Mouse (Mus musculus): ENCODE measurements around the gene Bsg.

Gene Bsg

DNA sequence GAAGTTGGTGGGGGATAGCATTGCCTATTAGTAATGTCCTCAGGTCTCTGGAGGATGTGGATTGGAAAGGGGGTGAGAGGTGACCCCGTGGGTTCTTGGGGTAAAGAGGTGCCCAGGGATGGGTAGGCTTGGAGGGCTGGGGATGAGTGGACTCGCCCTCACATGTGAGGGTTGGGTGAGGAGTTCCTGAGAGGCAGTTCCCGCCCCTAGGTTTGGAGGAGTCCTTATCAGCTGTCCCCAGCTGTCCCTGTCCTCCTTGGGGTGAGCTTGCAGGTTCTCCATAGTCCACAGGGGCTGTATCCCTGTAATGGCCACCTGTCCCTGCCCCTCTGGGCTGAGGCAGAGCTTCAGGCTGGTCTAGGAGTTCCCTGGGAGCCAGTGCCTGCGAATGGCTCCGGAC lies 1.7 kb downstream of the Bsg start:
- DNase-seq (ENCODE audit: low read depth), result peak; percentile 50

DNA sequence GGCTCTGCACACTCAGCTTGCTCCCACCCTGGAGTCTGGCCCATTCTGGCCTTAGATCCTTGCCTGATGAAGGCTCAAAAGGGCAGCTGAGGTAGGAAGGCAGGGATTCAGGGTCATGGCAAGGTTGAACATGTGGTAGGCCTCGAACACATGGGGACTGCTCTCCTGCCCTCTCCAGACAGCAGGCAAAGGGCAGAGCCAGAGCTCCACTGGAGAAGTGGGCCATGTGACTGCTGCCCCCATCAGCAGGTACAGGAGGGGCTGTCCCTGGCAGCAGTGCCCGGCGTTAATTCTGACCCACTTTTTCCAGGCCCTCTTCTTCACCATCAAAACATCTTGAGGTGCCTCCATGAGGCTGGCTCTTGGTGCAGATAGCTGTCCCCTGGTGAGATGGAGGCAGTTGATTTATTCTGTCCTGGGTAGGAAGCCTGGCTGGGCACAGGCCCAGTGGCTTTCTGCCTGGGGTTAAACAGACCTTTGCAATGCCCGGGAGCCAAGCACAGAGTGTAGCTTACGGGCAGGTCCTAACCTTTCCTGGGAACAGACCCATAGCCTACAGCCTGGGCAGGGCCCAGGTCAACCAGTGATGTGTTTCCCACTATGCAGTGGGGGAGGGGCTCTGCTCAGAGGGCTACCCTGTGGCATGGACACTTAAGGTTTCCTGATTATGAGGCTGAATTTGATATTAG lies 2.3 kb downstream of the Bsg start:
- no peak for DNase-seq (ENCODE audit: low read depth)

DNA sequence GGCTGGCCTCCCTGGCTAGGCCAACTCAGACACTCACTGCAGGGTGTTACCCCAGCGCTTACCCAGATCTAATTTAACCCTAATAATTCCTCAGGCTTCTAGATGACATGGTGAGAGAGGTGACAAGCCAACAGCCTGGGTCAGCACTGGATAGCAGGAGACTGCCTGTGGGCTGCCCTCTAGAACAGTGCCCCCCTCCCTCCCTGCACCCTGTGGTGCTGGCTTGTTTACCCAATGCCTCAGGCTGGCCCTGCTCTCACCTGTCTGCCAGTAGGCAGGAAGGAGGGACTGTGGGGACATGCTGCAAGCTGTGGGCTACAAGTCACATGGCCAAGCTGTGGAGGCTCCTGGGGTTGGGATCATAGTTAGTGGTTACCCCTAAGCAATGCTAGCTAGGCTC lies 2.9 kb downstream of the Bsg start:
- no peak for DNase-seq (ENCODE audit: low read depth)

DNA sequence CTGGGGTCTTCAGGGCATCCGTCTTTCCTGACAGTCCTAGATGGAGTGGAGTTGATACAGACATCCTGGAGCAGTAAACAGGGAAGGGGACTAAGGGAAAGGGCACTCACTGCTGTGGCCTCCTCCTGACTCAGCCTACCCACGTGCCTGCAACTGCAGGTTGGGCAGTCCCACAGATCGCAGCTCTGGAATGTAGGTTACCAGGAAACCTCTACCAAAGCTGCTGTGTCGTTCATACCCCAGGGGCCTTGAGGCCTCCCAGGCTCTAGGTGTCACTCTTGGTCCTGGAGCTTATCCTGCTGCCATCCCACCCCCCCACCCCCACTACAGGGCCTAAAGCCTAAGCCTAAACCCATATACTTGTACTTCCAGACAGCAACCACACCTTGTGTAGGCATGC lies 3.5 kb downstream of the Bsg start:
- no peak for DNase-seq (ENCODE audit: low read depth)

DNA sequence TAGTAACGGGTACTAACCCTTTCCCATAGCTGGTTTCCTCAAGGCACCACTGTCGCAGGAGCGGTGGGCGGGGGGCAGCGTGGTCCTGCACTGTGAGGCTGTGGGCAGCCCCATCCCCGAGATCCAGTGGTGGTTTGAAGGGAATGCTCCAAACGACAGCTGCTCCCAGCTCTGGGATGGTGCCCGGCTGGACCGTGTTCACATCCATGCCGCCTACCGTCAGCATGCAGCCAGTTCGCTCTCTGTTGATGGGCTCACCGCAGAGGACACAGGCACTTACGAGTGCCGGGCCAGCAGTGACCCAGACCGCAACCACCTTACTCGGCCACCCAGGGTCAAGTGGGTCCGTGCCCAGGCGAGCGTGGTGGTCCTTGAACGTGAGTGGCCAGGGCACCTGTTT lies 4.4 kb downstream of the Bsg start:
- DNase-seq (ENCODE audit: low read depth), result no peak

DNA sequence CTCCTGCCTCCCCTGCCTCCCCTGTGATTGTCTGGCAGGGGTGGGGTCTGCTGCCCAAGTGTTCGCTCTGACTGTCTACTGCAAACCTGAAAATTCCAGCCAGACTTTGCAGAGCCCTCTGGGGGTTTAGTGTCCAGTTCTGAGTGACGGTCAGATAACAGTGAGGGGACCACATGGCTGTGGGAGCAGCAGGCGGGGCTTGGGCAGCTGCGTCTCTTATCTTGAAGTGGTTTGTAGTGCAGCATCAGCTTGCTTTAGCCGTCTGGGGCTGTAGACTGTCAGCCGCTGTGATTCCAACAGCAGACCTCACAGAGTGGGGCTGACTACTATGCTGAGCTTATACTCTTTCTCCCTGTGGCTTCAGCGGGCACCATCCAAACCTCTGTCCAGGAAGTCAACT lies 5.0 kb downstream of the Bsg start:
- DNase-seq (ENCODE audit: low read depth), result no peak

DNA sequence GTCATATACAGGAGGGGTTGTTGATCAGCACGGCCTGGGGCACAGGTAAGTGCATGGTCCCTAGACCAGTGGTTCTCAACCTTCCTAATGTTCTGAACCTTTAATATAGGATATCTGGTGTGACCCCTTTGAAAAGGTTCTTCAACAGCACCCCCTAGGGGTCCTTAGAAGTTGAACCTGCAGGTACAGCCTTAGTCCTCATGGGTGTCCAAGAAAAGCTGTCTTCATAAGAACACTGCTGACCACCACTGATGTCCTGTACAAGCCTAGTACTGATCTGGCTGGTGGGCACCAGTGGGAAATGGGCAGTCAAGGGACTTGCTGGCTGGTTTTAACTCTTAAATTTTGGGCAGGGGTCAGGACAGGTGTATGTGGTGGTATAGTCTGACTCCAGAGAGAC lies 7.7 kb downstream of the Bsg start:
- DNase-seq (ENCODE audit: low read depth), result peak; percentile 80

DNA sequence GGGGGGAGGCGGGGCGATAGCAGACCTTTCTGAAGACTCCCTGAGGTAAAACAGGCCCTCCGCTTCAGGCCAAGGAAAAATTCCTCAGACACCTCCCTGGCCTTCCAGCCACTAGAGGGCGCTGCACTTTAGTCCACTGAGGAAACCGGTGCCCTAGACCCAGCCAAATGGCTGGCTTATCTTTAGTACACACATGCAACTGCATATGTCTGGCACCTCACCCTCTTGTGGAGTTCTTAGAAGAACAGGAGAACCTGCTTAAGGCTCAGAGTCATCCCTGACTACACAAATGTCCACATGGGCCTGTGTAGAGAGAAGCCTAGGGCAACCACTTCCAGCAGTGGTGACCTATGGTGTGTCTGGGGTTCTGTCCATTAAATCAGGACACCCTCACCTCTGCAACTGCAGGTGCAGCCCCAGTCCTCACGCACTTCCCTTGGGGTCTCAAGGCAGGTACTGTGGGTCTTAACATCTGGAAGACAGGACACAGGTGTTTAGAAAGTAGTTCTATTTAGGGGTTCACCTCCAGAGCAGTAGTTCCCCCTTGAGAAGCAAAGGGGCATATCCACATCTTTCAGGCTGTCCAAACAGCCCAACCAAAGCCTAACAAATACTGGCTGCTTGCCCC lies 8.3 kb downstream of the Bsg start:
- peak; percentile 83 for DNase-seq (ENCODE audit: low read depth)

DNA sequence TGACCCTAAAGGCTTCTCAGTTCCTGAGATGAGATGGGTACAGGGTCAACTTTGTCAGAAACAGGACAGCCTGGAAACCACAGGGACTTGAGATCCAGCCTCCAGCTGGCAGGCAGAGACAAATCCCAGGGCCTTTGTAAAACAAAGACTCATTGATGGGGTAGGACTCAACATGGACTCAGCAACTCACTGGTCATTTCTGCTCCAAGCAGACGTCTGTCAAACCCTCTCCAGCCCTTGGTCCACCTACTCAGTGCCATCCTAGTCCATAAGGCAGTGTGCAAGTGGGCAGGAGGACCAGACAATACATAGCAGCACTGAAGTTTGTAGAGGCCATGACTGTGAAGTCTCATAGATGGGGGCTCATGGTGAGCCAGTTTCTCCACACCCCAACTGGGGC lies 8.9 kb downstream of the Bsg start:
- no peak for DNase-seq (ENCODE audit: low read depth)

DNA sequence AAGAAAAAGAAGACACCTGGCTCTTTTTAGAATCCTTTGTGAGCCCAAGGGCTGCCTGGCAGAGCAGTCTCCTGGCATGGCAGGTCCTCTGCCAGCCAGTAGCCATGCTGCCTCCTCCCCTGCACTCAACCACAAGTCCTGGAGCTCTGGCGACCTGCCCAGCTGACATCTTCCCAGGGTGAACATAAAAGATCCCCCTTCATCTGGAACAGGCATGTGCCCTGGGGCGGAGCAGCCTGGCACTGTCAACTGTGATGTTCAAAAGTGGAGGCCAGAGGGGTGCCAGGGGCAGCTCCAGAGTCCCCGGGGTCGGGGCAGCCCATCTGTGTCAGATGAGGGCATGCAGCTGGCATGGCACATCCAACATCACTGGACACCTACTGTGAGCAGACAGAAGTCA lies 10.7 kb downstream of the Bsg start:
- DNase-seq (ENCODE audit: low read depth), result no peak

DNA sequence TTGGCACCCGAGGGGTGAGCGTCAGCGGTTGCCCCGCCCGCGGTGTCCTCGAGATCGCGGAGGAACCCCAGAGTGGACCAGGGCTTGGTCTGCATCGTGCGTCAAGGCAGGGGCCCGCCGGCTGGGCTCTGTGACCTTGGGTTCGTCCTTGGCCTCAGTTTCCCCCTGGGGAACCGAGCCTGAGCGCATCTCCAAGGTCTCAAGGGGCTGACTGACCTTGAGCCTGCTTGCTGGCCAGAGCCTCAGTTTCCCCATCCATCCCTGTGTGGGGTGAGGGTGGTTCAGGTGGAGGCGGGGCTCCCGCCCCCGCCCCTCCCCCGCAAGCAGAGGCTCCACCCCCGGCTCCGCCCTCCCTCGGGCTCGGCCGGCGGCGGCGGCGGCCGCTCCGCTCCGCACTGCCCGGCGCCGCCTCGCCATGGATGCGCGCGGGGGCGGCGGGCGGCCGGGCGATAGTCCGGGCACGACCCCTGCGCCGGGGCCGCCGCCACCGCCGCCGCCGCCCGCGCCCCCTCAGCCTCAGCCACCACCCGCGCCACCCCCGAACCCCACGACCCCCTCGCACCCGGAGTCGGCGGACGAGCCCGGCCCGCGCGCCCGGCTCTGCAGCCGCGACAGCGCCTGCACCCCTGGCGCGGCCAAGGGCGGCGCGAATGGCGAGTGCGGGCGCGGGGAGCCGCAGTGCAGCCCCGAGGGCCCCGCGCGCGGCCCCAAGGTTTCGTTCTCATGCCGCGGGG lies 12.1 kb downstream of the Bsg start, which contains the start of gene Hcn2:
Gene Hcn2 (plus strand): TSS at position 381 of the 734 bp plus-strand sequence.
- DNase-seq (ENCODE audit: low read depth), result no peak

DNA sequence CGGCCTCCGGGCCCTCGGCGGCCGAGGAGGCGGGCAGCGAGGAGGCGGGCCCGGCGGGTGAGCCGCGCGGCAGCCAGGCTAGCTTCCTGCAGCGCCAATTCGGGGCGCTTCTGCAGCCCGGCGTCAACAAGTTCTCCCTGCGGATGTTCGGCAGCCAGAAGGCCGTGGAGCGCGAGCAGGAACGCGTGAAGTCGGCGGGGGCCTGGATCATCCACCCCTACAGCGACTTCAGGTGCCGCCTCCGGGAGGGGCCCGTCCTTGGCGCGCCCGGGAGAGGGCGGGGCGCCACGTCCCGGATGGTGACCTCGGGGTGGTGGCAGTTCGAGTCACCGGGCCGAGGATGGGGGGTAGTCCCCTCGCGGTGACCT lies 12.7 kb downstream of the Bsg start:
- DNase-seq (ENCODE audit: low read depth), result no peak

DNA sequence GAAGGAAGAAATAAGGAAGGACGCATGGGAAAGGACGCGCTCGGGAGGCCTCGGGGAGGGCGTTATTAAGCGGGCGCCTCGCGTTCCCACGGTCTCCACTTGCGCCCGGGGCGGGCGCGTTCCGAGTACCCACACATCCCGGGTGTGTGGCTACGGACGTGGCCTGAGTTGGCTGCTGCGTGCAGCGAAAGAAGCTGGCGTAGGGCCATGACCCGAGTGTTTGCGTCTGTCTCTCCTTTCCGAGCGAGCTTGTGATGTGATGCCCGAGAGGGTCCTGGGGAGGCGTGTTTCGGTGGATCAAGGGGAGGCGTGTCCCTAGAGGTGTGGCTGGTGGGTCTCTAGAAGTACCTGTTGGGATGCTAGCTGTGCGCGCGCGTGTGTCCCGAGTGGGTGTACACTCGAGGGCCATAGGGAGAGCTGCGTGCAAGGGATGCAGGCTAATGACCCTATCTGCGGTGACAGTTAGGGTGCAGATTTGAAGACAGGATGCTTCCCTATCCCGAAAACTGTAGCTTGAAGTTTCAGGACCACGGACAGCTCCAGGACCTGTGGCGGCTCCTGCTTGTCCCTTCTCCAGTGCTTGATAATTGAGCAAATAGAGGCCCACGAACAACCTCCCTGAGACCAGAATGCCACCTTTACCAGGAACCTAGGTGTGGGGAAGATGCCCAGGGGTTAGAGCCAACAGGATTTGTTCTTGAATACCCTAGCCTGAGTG lies 13.5 kb downstream of the Bsg start:
- DNase-seq (ENCODE audit: low read depth), result peak; percentile 68

DNA sequence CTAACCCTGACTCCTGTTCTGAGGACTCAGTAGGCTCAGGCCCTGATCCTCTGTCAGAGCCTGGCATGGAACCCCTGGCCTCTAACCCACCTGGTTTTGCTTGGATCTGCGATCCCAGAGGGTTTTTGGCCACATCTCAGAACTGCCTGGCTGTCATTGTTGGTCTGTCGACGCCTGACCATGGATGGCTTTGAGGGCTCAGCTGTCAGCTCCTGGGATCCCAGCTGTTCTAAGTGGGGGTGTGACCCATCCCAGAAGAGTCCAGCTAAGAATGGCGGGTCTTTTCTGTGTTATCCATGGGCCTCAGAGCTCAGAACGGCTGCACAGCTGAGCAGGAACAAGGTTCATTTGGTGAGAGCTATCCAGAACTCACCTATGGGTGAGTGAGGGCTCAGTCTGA lies 16.8 kb downstream of the Bsg start:
- DNase-seq (ENCODE audit: low read depth), result no peak

DNA sequence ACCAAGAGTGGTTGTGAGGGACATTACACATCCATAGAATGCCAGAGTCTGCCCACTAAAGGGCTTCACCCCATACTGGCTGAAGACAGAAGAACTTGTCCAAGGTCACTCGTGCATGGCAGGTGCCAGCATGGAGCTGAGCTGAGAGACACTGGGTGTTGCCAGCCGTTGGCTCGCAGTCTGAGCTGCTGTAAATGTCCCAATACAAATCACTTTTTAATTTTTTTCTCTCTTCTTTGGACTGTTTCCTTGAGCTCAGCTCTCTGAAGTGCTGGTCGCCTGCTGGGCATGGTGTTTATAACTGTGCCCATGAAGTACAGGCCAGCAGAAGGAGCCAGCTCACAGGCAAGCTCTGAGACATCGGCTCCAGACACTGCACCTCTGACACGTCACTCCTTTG lies 18.8 kb downstream of the Bsg start:
- no peak for DNase-seq (ENCODE audit: low read depth)

DNA sequence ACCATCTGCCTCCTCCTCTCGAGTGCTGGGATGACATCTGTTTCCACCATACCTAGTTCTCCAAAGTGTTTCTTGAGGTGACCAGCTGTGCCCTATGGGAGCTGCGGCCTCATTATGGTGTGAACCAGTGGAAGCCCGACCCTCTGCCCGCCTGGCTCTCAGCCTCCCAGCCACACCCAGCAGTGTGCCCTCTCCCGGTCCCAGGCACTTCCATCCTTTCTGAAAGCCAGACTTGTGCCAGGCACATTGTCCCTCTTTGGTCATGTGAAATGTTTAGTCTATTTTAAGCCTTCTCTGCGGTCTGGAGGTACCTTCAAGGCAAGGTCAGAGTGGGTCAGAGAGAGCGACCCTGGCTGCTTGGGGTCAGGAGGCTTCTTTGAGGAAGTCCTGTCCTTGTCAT lies 19.4 kb downstream of the Bsg start:
- no peak for DNase-seq (ENCODE audit: low read depth)

DNA sequence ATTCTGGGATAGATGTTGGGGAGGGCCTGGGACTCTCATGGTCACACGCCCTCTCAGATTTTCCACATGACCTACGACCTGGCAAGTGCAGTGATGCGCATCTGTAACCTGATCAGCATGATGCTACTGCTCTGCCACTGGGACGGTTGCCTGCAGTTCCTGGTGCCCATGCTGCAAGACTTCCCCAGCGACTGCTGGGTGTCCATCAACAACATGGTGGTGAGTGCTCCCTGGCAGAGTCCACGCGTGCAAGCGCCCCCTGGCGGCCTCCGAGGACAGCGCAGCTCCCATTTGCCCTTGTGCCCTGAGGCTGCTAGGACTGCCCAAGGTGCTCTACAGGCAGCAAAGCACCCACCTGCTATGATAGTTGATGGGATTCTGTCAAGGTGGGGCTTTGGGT lies 21.8 kb downstream of the Bsg start:
- DNase-seq (ENCODE audit: low read depth), result peak; percentile 70

DNA sequence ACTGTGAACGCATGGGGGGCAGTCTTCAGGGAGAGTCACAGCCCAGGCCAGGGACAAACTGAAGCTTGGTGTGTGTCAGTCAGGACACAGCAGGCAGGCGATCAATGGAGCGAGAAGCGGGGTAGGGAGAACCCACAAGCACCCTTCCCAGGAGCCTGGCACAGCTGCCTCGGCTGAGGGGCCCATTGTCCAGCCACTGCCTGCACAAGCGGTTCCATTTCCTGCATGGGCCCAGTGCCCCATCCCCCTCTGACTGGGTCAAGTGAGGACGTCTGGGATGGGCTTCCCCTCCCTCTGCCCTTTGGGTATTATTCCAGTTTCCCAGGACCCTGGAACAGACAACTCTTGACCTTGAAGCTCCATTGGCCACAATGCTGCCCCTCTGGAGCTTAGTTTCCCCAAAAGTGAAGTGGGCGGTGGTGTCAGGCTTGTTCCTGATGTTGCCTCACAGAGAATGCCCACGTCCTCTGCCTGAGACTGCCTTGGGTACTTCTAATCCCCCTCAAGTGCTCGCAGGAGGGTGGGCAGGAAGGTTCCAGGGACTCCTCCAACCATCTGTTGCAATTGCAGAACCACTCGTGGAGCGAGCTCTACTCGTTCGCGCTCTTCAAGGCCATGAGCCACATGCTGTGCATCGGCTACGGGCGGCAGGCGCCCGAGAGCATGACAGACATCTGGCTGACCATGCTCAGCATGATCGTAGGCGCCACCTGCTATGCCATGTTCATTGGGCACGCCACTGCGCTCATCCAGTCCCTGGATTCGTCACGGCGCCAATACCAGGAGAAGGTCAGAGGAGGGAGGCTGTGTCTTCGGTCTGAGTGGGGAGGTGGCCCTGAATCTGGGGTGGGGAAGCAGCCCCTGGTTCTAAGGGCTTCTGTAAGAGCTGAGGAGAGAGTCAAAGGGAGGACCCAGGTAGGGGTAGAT lies 24.3 kb downstream of the Bsg start:
- DNase-seq (ENCODE audit: low read depth), result no peak

DNA sequence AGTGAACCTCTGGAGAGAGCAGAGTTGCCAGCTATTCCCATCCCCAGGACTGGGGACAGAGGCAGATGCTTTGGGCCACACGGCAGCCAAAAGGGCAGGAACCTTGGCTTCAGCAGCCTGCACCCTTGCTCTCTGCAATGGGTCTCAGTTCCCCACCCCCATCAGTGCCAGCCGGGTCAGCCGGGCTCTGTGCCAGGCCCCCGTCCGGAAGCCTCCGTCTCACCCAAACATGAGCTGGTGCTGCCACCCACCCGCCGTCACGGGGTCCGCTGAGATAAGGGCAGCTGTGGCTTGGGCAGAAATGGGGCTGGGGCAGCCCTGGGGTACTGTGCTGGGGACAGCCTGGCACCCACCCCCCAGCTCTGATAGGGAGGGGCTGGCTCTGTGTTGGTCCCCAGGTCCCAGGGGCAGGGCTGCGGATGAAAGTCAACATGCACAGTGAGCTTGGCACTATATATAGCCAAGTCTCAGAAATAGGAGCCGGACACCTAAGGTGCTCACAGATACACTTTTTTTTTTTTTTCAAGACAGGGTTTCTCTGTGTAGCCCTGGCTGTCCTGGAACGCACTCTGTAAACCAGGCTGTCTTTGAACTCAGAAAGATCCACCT lies 25.2 kb downstream of the Bsg start:
- DNase-seq (ENCODE audit: low read depth), result peak; percentile 29

DNA sequence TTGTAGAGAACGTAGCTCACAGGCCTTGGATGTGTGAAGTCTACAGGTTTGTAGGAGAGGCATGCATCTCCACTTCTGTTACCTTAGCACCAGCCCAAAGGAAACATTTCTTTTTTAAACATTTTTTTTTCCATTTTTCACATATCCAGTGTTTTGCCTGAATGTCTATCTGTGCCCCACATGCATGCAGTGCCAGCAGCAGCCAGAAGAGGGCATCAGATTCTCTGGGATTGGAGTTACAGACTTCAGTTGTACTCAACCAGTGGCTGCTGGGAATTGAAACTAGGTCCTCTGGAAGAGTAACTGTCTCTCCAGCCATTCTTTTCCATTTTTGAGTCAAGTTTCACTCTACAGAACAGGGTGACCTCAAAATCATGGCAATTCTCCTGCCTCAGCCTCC lies 28.2 kb downstream of the Bsg start:
- peak; percentile 42 for DNase-seq (ENCODE audit: low read depth)

DNA sequence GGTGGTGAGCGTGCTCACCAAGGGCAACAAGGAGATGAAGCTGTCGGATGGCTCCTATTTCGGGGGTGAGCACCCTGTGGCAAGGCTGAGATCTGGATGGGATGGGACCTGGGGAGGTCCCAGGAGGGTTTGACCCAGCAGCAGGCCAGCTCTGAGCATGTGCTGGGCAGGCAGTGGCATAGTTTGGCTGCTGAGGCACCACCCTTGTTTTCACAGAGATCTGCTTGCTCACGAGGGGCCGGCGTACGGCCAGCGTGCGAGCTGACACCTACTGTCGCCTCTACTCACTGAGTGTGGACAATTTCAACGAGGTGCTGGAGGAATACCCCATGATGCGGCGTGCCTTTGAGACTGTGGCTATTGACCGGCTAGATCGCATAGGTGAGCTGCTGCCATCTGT lies 29.6 kb downstream of the Bsg start:
- DNase-seq (ENCODE audit: low read depth), result no peak

Measured in 416B (cell line).